Comparison of ENCODE assay signal across 11 mouse cellular contexts in the genomic region with DNA sequence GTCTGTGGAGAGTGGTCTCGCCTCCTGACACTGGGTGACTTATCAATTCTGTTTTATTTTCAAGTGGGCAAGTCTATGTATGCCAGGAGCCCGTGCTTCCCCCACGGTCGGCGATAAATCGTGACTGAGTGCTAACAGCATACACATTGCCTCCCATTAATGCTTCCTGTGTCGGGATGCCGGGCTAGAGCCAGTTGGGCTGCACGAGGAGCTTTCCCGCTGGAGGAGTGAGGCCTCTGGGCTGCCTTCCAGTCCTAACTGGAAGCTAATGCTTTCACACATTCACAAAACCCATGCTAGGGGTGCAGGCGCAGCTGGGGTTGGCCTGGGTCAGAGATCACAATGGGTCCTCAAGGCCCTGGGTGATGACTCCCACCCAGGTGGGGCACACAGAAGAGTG.
DNase-seq lines count a peak whose midpoint lies in the region; ATAC-seq and TF ChIP-seq lines count a peak whose summit lies in the region.
"Had no signal": no experiment of that assay in that cellular context is flagged by ENCODE, and none has a peak within 500 bp of the region (broad histone marks: within the 10 kb centered on the region; RNA-seq: fewer than 3 reads in every experiment).

No protein-coding gene starts in this region.

- WGBS in embryonic facial prominence, embryonic 15.5 days = 25% methylated on average over 11 of the region's 11 CpGs
- WGBS in heart, embryonic 12.5 days = 28% methylated on average over 11 of the region's 11 CpGs
- 20% methylated on average over 11 of the region's 11 CpGs for WGBS in limb, embryonic 15.5 days
- WGBS in lung, postnatal 0 days = 25% methylated on average over 11 of the region's 11 CpGs

- H3K4me1 ChIP-seq in embryonic facial prominence, embryonic 15.5 days = peaks cover 51% of the 10 kb centered on the region
- peaks cover 53% of the 10 kb centered on the region for H3K4me1 ChIP-seq in heart, embryonic 12.5 days (replicated peaks)
- peaks cover 50% of the 10 kb centered on the region for H3K4me1 ChIP-seq in limb, embryonic 15.5 days
- H3K4me1 ChIP-seq in lung, postnatal 0 days (ENCODE audit: insufficient read depth, low read depth, low read length) = no peaks in the 10 kb centered on the region

- no peak for TF ChIP-seq EP300 in lung, postnatal 0 days (IDR thresholded peaks at IDR 0.05)

- ATAC-seq in embryonic facial prominence, embryonic 15.5 days (ENCODE audit: insufficient number of reproducible peaks, low FRiP score, low TSS enrichment, low read depth) = no peak
- no peak for ATAC-seq in heart, embryonic 12.5 days (ENCODE audit: insufficient number of reproducible peaks, low FRiP score)
- no peak for ATAC-seq in limb, embryonic 15.5 days (ENCODE audit: insufficient number of reproducible peaks, low FRiP score, low TSS enrichment, low read depth)
- ATAC-seq in lung, postnatal 0 days = no peak

- intact Hi-C loops in left cerebral cortex, adult 2 months (cut with DNase I) = no loop called here

- H3K9ac ChIP-seq in embryonic facial prominence, embryonic 15.5 days = no peak overlapping the region
- H3K9ac ChIP-seq in heart, embryonic 12.5 days = no peak overlapping the region
- H3K9ac ChIP-seq in limb, embryonic 15.5 days = no peak overlapping the region
- no peak overlapping the region for H3K9ac ChIP-seq in lung, postnatal 0 days (replicated peaks; ENCODE audit: low read depth)

- H3K4me2 ChIP-seq in embryonic facial prominence, embryonic 15.5 days (replicated peaks) = no peak overlapping the region
- H3K4me2 ChIP-seq in heart, embryonic 12.5 days = no peak overlapping the region
- peak overlapping the region; percentile 12; the same call in 1 of the 2 replicates for H3K4me2 ChIP-seq in limb, embryonic 15.5 days
- no peak overlapping the region for H3K4me2 ChIP-seq in lung, postnatal 0 days (replicated peaks; ENCODE audit: low read depth, low read length)

- no peak overlapping the region for H3K4me3 ChIP-seq in embryonic facial prominence, embryonic 15.5 days (replicated peaks)
- H3K4me3 ChIP-seq in heart, embryonic 12.5 days = no peak overlapping the region
- no peak overlapping the region for H3K4me3 ChIP-seq in limb, embryonic 15.5 days
- no peak overlapping the region for H3K4me3 ChIP-seq in left cerebral cortex, adult 2 months
- H3K4me3 ChIP-seq in lung, postnatal 0 days (ENCODE audit: low read depth, low read length) = no peak overlapping the region

- no peaks in the 10 kb centered on the region for H3K36me3 ChIP-seq in embryonic facial prominence, embryonic 15.5 days
- no peaks in the 10 kb centered on the region for H3K36me3 ChIP-seq in heart, embryonic 12.5 days
- no peaks in the 10 kb centered on the region for H3K36me3 ChIP-seq in limb, embryonic 15.5 days
- no peaks in the 10 kb centered on the region for H3K36me3 ChIP-seq in lung, postnatal 0 days (ENCODE audit: insufficient read depth, low read length)

- H3K9me3 ChIP-seq in embryonic facial prominence, embryonic 15.5 days (replicated peaks) = no peaks in the 10 kb centered on the region
- no peaks in the 10 kb centered on the region for H3K9me3 ChIP-seq in heart, embryonic 12.5 days (replicated peaks)
- no peaks in the 10 kb centered on the region for H3K9me3 ChIP-seq in limb, embryonic 15.5 days
- no peaks in the 10 kb centered on the region for H3K9me3 ChIP-seq in lung, postnatal 0 days (ENCODE audit: low read length)

- no peak for TF ChIP-seq CTCF in left cerebral cortex, adult 2 months (IDR thresholded peaks at IDR 0.05)
- TF ChIP-seq CTCF in lung, postnatal 0 days (IDR thresholded peaks at IDR 0.05) = no peak

- peak; percentile 17 for DNase-seq in right cerebral cortex, adult 18-20 months
- no peak for DNase-seq in right cerebral cortex, postnatal 25 days
- DNase-seq in left cerebral cortex, adult 2 months (ENCODE audit: extremely low spot score in 1 of 2, low spot score in 2 of 2) = no peak
- no peak for DNase-seq in lung, postnatal 0 days (ENCODE audit: low spot score)
- DNase-seq: cerebellum, postnatal 25 days; kidney, adult 2 months; lung, postnatal 4 days; thymus, postnatal 14 days had no signal

- peak overlapping the region; percentile 24; the same call in 1 of the 2 replicates for H3K27ac ChIP-seq in embryonic facial prominence, embryonic 15.5 days (replicated peaks)
- H3K27ac ChIP-seq in heart, embryonic 12.5 days (ENCODE audit: poor library complexity, severe bottlenecking) = 0 out of 2 replicates have a peak overlapping the region, but pooled peaks have one; percentile 22
- peak overlapping the region; percentile 61; the same call in 1 of the 2 replicates for H3K27ac ChIP-seq in limb, embryonic 15.5 days
- H3K27ac ChIP-seq in left cerebral cortex, adult 2 months = no peak overlapping the region
- H3K27ac ChIP-seq in lung, postnatal 0 days (ENCODE audit: low read length) = no peak overlapping the region

- H3K27me3 ChIP-seq in embryonic facial prominence, embryonic 15.5 days = peaks cover 57% of the 10 kb centered on the region
- H3K27me3 ChIP-seq in heart, embryonic 12.5 days (replicated peaks) = peaks cover 39% of the 10 kb centered on the region
- H3K27me3 ChIP-seq in limb, embryonic 15.5 days = peaks cover 43% of the 10 kb centered on the region
- 0 out of 2 replicates have a peak, but pooled peaks cover 2% of the 10 kb centered on the region for H3K27me3 ChIP-seq in lung, postnatal 0 days (replicated peaks; ENCODE audit: insufficient read depth, low read length)

Comparison
In these comparisons a context has a peak if more than half of its experiments do, and no peak if none do; other contexts are left out.
1. H3K27ac ChIP-seq: peak in embryonic facial prominence, embryonic 15.5 days (single experiment), heart, embryonic 12.5 days (single experiment) and limb, embryonic 15.5 days (single experiment); none in left cerebral cortex, adult 2 months (single experiment) and lung, postnatal 0 days (single experiment).